Mouse (Mus musculus) adipocyte (in vitro differentiated cells): Measurements from ENCODE around the gene Auts2.

ENCODE experiments used
- DNase-seq: peaks from one replicate; pipeline ENCODE4 v3.0.0-alpha.2; 2016; ENCODE audit warnings: low spot score

Auts2 gene

DNA sequence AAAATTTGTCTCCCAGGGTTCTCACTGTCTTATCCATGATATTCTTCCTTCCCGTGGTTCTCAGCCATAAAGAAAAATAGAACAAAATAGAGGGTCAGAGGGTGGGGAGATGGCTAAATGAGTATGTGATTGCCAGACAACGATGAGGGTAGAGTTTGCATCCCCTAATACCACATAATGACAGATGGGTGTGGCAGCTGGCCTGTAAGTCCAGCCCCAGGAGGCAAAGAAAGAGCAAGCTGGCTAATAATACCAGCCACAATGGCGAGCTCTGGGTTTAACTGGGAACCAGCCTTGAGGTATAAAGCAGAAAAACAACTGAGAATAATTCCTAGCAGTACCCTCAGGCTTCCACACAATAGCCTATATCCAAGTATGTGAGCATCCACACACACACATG lies 1029.4 kb downstream of the Auts2 start:
- DNase-seq, result no peak

DNA sequence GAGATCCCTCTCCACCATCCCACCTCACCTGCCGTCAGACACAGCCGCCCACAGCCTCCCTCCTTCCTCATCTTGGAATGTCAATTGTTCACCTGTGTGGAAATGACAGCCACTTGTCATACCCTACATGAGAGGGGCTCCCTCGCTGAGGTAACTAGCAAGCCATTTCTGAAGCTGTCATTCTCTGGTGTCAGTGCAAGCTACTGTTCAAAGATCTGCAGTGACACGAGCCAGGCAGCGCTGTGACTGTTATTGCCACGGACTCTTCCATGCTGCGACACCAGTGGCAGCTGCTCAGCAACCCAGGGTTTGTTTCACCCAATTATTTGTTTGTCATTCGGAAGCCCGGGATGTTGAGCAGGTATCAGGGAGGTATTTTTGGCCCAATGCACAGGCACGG lies 1030.5 kb downstream of the Auts2 start:
- DNase-seq, result no peak

DNA sequence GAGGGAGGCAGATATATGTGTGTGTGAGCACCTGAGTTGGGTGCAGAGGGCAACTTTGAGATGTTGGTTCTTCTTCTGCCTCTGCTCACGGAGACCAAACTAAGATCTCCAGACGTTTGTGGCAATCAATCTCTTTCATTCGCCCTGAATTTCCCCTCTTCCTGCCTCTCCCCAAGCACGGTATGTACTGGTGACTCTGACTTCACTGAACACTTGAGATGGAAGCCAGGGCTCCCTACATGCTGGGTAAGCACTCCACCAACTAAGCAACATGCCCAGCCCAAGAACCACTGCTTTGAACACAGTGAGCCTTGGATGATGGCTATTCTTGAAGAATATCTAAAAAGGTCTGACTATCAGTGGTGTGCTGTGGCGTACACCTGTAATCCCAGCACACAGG lies 1032.5 kb downstream of the Auts2 start:
- DNase-seq, result no peak

DNA sequence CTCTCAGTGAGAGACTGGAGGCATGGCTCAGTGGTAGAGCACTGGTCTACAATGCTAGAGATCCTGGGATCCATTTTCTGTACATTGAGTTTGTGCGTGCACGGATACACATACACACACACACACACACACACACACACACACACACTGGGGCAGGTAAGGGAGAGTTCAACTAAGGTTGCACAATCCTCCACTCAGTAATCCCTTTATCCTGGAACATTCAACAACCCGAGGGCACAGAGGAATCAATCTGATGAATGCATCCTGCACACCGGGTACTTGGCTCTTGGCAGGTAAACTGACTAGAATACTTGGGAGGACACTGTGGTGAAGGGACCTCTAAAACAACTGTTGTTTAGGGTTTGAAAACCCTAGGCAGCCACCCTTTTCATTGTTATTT lies 1033.8 kb downstream of the Auts2 start:
- DNase-seq, result no peak

DNA sequence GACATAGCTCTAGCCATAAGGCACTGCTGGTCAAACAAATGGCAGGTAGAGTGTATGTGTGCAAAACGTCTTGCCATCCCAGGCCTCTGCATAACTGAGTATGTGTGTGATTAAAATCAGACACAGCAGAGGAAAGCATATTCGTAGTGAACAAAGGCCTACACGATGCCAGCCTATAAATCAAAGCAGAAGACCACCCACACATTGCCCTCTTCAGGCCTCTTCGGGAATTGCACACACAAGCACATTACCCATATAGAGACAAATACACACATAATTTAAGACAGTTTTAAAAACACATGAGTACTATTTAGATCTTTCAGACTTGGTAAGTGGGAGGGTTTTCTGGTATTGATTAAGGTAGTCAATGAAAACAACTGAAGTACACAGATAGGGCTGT lies 1044.3 kb downstream of the Auts2 start:
- no peak for DNase-seq

DNA sequence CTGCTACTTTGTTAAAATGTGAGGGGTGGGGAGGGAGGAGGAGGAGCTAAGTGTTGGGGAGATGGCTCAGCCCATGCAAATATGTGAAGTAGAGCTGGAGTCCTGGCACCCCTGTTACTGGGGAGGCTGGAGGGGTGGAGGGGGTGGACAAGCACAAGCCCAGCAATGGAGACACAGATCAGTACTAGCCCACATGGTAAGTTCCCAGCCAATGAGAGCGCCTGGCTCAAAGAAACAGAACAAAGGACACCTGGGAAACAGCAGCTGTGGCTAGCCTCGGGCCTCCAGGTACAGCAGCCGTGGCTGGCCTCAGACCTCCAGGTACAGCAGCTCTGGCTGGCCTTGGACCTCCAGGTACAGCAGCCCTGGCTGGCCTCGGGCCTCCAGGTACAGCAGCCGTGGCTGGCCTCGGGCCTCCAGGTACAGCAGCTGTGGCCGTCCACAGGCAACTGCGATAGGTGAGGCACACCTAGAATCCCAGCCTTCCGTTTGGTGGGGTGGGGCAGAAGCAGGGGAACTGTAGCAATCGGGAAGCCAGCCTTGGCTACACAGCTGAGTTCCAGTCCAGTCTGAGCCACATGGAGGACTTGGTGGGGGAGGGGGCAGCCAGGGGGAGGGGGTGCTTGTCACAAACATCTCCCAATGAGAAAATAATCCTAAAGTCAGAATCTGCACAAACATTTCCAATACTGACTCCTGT lies 1046.5 kb downstream of the Auts2 start:
- no peak for DNase-seq

DNA sequence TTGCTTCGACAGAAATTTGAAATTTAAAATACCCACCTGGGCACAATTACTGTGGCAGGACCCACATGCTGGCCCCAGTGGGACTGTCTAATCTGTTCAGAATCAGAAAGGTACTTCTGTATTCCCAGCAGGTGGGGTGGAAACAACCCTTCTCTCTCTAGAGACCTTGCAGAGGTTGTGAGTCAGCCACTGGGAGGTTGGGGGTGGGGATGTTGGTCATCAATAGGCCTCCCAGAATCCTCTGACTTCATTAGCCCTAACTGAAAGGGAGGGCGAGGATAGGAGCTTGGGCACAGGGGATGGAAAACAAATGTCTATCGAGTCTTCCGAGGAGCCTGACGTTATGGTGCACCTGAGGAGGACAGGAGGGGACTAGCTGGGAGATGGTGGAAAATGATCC lies 1048.6 kb downstream of the Auts2 start:
- no peak for DNase-seq

DNA sequence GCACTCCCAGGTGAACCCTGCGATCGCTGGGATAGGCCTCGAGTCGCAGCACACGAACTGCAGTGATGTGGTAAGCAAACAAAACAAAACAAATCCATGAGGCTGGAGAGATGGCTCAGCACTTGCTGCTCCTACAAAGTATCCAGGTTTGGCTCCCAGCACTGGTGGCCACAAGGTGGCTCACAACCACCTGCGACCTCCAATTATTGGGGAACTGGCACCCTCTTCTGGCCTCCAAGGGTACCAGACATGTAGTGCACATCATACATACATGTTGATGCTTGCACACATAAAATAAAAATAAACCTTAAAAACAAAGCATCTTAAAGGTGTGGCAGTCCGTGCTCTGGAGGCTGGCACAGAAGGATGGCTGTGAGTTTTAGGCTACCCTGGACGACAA lies 1050.6 kb downstream of the Auts2 start:
- no peak for DNase-seq

DNA sequence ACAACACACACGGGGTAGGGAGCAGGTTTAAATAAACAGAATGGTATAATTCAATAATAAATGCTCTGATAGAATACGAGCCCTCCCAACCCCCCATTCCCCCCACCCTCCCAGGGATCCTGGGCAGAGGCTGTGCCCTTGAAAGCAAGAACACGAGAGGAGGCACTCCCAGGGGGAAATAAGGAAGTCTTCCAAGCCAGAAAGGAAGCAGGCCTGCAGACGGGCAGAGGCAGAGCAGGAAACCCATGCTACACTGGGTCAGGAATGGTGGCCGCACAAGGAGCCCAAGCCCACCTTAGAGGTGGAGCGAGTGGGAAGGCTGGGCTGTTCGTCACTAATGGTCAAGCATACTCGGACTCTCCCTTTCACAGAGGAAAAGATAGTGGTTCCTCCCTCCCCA lies 1051.3 kb downstream of the Auts2 start:
- DNase-seq, result no peak

DNA sequence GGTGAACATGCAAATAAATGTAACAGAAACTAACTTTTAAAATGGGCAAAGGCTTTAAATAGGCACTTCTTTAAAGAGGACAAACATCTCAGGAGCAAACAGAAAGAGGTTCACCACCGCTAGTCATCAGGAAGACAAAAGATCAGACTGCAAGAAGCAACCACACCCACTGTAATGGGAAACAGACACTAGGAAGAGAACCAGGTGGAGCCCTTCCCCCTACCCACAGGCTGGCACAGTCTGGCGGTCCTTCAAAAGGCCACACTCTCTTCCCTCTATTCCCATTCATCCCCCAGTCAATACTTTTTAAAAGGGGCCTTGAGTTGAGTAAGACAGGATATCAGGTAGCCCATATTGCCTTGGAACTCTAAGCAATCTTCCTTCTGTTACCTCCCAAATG lies 1052.3 kb downstream of the Auts2 start:
- DNase-seq, result no peak

DNA sequence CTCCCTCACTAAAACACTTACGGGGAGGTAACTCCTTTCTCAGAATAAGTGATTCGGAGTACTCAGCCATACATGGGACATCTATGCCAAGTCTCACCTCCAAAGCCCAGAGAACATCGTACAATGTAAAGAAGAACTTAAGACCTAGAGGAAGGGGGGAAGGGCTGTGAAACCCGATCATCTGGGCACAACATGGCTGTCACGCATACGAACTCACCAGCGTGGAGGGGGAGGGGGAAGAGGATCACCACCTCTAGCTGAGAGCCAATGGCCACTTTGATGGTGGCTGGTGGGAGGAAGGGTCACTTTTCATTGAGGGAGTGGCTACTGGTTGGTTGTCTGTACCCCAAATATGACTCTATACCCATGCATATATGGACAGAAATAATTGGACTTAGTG lies 1053.3 kb downstream of the Auts2 start:
- DNase-seq, result no peak

DNA sequence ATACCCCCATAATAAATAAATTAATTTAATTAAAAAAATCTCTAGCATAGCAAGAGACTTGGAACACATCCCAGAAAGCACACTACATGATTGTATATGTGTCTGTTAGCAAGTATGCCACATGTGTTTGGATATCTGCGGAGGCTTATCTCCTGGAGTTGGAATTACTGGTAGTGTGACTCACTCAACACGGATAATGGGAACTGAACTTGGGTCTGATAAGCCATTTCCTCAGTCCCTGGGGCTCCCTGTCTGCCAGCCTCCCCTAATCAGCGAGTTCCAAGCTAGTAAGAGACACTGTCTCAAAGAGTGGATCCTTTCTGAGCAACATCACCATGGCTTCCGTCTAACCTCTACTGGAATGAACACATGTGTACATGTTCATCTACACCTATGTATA lies 1056.6 kb downstream of the Auts2 start:
- DNase-seq, result no peak

DNA sequence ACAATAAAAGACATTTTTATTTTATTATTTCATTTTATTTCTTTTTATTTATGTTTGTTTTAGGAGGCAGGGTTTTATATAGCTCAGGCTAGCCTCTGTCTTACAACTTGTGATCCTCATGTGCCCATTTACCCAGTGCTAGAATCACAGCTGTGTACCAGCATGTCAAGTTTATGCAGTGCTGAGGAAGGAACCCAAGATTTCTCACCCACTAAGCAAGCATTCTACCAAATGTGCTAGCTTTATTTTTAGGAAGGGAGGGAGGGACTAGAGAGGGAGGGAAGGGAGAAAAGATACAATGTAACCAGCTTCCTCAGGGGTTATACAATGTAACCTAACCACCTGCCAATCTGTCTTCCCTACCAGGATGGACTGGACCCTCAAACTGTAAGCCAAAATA lies 1067.9 kb downstream of the Auts2 start:
- DNase-seq, result no peak

DNA sequence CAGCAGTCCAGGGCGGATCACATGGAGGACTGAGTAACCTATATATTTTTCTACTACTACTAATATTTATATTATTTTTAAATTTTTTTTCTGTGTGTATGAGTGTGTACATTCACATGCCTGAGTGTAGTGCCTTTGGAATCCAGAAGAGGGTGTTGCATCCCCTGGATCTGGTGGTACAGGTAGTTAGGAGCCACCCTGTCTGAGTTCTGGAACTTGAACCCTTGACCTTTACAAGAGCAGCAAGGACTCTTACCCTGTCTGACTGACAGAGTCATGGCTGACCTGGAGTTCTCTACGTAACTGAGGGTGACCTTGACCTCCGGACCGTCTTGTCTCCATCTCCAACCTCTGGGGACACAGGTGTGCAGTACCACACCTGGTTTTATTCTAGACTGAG lies 1074.5 kb downstream of the Auts2 start:
- no peak for DNase-seq

DNA sequence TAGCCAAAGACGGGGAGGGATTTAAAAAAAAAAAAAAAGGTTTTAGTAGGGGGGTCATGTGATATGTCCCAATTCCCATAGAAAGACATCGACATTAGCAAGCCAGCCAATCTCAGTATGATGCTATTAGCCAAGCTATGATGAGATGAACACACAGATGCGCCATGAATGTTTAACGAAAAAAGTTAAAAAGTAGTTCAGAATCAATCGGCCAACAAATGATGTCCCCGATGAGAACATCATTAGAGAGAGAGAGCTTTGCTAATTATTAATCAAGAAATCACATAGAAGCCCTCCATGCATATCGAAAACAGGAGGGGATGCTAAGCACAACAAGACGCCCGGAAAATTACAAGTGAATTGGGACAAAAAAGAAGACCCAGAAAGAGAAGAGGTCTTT lies 1077.0 kb downstream of the Auts2 start:
- DNase-seq, result no peak

DNA sequence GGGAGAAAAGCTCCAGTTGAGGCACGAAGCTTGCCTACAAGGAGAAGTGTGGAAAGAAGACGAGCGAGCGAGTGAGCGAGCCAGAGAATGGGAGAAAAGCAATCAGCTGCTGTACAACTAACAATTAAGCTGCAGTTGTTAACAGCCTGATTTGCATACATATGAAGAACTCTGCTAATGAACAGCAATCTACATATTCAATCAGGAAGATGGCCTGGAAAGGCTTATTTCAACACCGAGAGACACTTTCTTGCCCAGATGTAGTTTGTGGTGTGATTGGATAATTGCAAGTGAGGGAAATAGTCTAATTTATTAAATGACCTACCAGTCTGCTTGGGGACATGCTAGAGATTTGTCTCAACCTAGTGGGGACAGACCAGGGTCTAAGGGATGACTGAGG lies 1079.7 kb downstream of the Auts2 start:
- DNase-seq, result no peak

DNA sequence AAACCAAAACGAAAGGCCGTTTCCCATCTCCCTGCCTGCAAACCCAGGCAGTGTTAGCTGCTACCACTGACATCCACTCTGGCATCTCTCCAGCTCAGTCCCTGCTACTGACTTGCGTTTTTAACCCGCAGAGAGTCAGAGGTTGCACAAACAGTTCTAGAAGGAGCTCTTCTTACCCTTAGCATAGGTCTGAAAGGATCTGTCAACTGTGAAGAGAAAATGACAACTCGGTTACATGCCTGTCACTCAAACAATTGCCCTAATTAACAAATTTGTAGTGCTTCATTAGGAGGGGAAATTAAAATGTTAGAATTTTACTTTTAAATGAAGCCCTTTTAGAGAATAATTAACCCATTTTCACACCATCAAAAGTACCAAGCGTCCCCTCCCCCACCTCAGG lies 1083.2 kb downstream of the Auts2 start:
- DNase-seq, result no peak

DNA sequence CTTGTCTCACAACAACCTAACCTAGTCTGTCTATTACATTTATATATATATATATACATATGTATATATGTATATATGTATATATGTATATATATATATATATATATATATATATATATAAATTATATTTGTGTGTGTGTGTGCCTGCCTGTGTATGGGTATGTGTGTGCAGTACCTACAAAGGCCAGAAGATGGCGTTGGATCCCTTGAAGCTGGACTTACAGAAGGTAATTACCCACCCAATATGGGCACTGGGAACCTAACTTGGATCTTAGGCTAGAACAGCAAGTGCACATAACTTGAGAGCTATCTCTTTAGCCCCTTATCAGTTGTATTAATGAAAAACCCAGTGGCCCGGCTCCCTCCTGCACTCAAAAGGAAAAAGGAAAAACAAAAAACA lies 1083.6 kb downstream of the Auts2 start:
- DNase-seq, result no peak

DNA sequence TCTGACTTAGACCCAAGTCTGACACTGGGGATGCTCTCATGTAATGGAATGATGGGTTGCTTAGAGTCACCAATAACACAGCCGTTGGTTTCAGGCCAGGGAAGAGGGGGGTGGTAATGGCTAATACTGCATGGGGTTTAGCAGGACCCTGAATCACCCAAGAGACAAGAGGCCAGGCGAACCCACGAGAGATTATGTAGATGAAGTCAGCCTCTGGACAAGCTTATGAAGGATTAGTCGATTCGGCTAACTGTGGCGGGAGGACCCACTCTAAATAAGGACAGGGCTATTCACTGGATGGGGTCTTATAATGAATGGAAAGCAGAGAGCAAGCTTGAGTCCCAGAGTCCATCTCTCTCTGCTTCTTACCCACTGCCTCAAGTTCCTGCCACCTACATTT lies 1084.4 kb downstream of the Auts2 start:
- no peak for DNase-seq

DNA sequence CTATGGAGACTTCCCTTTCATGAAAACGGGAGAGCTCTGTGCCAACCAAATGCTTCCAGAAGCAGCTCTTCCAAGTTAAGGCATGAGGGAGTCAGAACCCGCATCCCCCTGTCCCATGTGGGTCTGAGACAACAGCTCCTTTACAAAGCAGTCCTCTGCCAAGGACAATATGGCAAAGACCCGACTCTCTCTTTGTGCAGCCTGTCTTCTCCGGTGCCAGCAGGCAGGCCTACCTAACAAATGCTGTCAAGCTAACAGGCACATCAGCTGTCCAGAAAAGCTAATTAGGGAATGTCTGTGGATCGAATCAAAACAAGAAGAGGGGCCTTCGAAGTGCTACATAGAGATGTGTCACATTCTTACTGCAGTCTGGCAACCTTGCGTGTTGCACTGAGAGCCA lies 1085.1 kb downstream of the Auts2 start:
- no peak for DNase-seq

DNA sequence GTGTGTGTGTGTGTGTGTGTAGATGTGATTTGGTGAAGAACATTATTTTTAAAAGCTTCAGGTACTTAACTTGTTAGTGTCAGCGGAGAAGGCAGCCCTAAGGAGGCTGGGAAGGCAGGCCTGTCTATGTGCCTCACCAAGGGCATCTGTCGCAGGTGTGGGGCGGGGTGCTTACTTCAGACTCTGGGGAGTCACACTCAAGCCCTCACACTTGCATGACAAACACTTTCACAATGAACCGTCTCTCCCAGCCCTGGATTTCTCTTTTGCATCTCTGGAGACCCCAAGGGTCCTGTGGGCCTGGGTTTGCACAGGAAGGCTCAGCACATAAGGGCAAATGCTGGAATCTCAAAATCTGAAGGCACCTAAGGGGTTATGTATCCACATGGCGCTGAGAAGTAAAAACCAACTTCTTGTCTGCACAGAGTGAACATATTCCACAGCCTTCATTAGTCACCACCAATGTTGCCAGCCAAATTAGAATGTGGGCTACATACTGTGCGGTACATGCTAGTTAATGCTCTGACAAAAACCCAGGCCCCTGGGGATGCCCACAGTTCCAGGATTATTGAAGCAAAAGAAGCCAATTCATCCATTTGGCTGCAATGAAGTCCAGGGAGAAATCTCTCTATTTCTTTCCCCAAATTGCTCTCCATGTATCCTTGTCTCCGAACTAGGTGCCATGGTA lies 1093.8 kb downstream of the Auts2 start:
- no peak for DNase-seq

DNA sequence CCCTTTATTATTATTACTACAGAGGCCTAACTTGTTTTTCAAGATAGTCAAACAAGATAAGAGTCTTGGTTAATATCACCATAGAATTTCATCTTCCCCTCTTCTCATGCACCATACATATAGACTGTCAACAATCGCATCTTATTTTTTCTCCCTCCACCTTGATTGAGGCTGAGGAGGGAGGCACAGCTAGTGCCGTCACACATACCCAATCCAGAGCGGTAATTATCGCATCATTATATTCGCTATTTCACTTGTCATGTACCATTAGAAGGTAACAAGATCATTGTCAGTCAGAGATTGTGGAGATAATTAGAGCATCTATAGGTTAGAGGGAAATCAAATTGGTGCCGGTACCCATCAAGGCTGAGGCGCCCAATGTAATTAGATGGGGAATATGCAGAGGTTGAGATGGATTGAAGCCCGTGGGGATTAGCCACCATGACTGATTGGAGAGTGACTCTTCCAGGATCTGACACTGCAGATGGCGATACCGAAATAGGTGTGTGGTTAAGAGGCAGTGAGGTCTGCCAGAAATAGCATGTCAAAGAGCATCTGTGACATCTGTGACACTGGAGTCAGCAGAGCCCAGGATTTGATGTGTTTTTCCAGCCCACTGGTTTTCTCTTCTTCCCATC lies 1107.8 kb downstream of the Auts2 start:
- DNase-seq, result no peak

DNA sequence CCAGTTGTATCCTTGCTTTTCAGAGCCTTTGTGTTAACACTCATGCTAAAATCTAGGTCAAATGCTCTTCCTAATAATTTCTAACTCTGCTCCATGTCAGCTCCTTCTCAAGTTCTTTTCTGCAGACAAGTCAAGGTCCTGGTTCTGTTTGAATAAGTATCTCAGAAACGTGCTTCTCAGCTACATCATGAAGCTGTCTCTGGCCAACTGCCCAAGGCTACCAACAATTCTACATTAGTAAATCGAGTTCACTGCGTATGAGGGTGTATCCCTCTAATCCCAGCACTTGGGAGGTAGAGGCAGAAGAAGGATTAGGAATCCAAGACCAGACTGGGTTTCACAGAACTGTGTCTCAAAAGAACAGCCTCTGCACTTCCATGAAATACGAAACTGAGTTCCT lies 1109.9 kb downstream of the Auts2 start:
- DNase-seq, result no peak

DNA sequence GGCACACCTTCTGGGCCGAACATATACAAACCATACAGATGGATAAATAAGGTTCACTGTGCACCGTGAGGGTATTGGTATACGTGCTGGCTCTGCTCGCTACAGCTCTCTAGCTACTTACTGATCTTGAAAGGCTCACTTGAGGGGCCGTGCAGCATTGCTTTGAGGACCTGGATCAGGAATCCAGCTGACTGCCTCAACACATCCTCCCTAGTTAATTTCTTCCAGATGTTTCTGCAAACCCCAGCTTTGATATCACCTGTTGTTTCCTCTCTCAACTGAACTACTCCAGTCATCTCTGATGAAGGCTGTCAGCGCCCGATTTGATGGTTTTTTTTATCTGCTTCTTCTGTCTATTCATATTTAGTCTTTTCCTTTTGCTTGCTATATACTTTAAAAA lies 1111.2 kb downstream of the Auts2 start:
- no peak for DNase-seq
